Mouse (Mus musculus) ovary, postnatal 36 days (tissue): ENCODE results near the gene Gm4846.
"Not testable (repeated sequence)": the region's sequence is repeated elsewhere in the genome, so short reads cannot be mapped to it uniquely, and the experiment has no call there.

Experiments used
- DNase-seq: peaks from one replicate; pipeline ENCODE4 v3.0.0; 2022; ENCODE audit warnings: low spot score, mixed read lengths

Gene Gm4846

GRCm38 (mm10) chr1:166497488-166497887 is at the start of gene Gm4846:
Gene Gm4846 (minus strand): TSS chr1:166497588.
- DNase-seq, result not testable (repeated sequence)

- not testable (repeated sequence) for DNase-seq
Measured at GRCm38 (mm10) chr1:166531521-166531920, 34.1 kb upstream of the Gm4846 start.

DNA sequence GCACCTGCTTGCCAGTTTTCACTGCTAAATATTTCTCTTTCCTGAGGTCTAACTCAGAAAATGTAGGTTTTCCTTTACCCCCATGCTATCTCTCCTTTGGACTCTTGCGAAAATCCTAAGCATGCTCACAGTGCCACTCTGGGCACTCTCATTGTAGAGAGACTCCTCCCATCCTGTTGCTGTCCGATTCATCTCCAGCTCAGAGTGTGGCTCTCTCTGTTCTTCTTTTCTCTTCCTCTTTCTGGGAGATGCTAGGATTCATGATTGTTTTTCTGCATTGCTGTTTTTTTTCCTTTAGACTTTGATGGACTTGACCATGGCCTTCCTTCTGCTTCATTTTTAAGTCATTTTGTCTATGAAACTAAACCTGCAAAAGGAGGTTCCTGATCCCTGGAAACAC is 27.3 kb upstream of the Gm4846 start:
- not testable (repeated sequence) for DNase-seq

- DNase-seq, result not testable (repeated sequence)
Measured at GRCm38 (mm10) chr1:166519626-166520025, 22.2 kb upstream of the Gm4846 start.

DNA sequence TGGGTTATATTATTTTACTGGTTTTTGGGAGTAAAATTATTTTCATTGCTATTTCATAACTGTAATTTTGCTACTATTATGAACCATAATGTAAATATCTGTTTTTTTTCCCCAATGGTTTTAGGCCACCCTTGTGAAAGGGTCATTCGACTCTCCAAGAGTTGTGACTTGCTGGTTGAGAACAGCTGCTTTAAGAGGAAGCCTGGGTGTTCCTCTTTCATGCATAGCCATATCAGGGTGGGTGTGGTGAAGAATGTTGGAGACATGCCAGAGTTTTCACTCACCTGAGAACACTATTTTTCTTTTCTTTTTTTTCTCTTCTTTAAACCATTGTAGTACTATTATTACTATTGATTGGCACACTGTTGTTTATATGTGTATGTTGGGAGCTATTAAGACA is 19.2 kb upstream of the Gm4846 start:
- no peak for DNase-seq

GRCm38 (mm10) chr1:166504206-166504605 is 6.8 kb upstream of the Gm4846 start:
- DNase-seq, result not testable (repeated sequence)

GRCm38 (mm10) chr1:166479503-166479902 is 17.9 kb downstream of the Gm4846 start:
- no peak for DNase-seq

GRCm38 (mm10) chr1:166467172-166467571 is 30.2 kb downstream of the Gm4846 start:
- no peak for DNase-seq

- DNase-seq, result no peak
Measured at GRCm38 (mm10) chr1:166462544-166462943, 34.8 kb downstream of the Gm4846 start.

GRCm38 (mm10) chr1:166441992-166442391 is 55.4 kb downstream of the Gm4846 start:
- no peak for DNase-seq

DNA sequence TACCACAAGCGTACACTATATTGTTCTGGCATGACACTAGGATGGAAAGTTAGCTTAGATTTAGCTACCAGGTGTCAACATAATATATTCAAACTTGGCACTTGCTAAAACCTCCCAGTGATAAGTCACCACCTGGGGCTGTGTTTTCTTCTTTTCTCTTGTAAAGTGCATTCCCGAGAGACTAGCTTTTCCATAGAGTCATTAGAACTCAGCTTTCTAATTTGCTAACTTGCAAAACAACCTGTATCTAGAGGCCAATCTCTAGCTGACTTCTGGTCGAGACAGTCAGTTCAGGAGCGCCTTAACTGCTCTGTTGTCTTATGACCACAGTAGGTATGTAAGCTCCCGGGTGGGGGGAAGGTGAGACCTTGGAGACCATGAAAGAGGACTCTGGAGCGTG is 58.0 kb downstream of the Gm4846 start:
- no peak for DNase-seq
